Mouse (Mus musculus) layer of hippocampus, adult 2 months (tissue): ENCODE measurements at regions not wholly inside any gene's neighbourhood (a gene's known extent, or its start where the extent isn't known, plus 50 kb on each side); places are given as distances from the start of the nearest gene placed in this dataset.

Source experiments
- DNase-seq, 2 experiments: peaks; one replicate each; pipeline ENCODE4 v3.0.0; 2022; ENCODE audit warnings: low spot score in 2 of 2
- H3K27ac ChIP-seq: fragments of 200-600 bp; 2 replicates; pipeline ENCODE4 v1.8.1; 2022
- H3K4me3 ChIP-seq: fragments of 200-600 bp; 2 replicates; pipeline ENCODE4 v1.8.1; 2022; ENCODE audit warnings: mild to moderate bottlenecking
- CTCF ChIP-seq: fragments of 200-600 bp; conservative IDR thresholded peaks from 2 replicates; pipeline ENCODE4 v1.8.1; 2022; ENCODE audit warnings: antibody characterized with exemption, mild to moderate bottlenecking, moderate library complexity

GRCm38 (mm10) chr11:40624126-40624778 lies 70.8 kb downstream of the Mat2b start:
- no peak for DNase-seq

GRCm38 (mm10) chr11:40620036-40620435 lies 75.0 kb downstream of the Mat2b start:
- TF ChIP-seq CTCF = no peak
- DNase-seq = no peak
- Histone ChIP-seq H3K4me3 (no peak overlapping the region), H3K27ac (no peak overlapping the region)

More at GRCm38 (mm10) chr11:40624126-40624778, 70.8 kb downstream of the Mat2b start:
- no peak for TF ChIP-seq CTCF
- H3K27ac ChIP-seq = no peak overlapping the region
- no peak overlapping the region for H3K4me3 ChIP-seq

- TF ChIP-seq CTCF = no peak
- no peak overlapping the region for H3K4me3 ChIP-seq
- DNase-seq = no peak
- H3K27ac ChIP-seq = no peak overlapping the region
Measured at GRCm38 (mm10) chr11:40603008-40603407, 92.0 kb downstream of the Mat2b start.

- H3K4me3 ChIP-seq = no peak overlapping the region
- H3K27ac ChIP-seq = peak overlapping the region; percentile 76
- peak; percentile 94 for TF ChIP-seq CTCF
- DNase-seq = peak; percentile 65 to 77
Measured at GRCm38 (mm10) chr11:40601572-40601909, 93.5 kb downstream of the Mat2b start.

GRCm38 (mm10) chr11:40600773-40601571 lies 94.0 kb downstream of the Mat2b start:
- DNase-seq = no peak
- Histone ChIP-seq H3K27ac (peak overlapping the region; percentile 76), H3K4me3 (no peak overlapping the region)
- TF ChIP-seq CTCF = no peak

GRCm38 (mm10) chr11:40599956-40600772 lies 94.8 kb downstream of the Mat2b start:
- TF ChIP-seq CTCF = no peak
- DNase-seq = no peak
- Histone ChIP-seq H3K27ac (peak overlapping the region; percentile 76; the same call in 1 of the 2 replicates), H3K4me3 (no peak overlapping the region)

GRCm38 (mm10) chr11:40596347-40596746 lies 98.7 kb downstream of the Mat2b start:
- TF ChIP-seq CTCF = peak; percentile 69
- 0 out of 2 replicates have a peak overlapping the region, but pooled peaks have one; percentile 47 for H3K27ac ChIP-seq
- no peak overlapping the region for H3K4me3 ChIP-seq
- no peak for DNase-seq

GRCm38 (mm10) chr11:40592056-40592455 lies 102.9 kb downstream of the Mat2b start:
- Histone ChIP-seq H3K4me3 (no peak overlapping the region), H3K27ac (peak overlapping the region; percentile 23; the same call in 1 of the 2 replicates)
- TF ChIP-seq CTCF = no peak
- no peak for DNase-seq

- no peak overlapping the region for H3K4me3 ChIP-seq
- no peak for TF ChIP-seq CTCF
- peak overlapping the region; percentile 81 for H3K27ac ChIP-seq
- DNase-seq = no peak
Measured at GRCm38 (mm10) chr11:40573758-40574139, 121.3 kb downstream of the Mat2b start.

- peak in 1 of 2 experiments; percentile 35 for DNase-seq
- Histone ChIP-seq H3K27ac (peak overlapping the region; percentile 81), H3K4me3 (no peak overlapping the region)
- no peak for TF ChIP-seq CTCF
Measured at GRCm38 (mm10) chr11:40572953-40573757, 121.8 kb downstream of the Mat2b start.

GRCm38 (mm10) chr11:40562866-40563265 lies 132.1 kb downstream of the Mat2b start:
- no peak for DNase-seq
- peak overlapping the region; percentile 41; the same call in 1 of the 2 replicates for H3K27ac ChIP-seq
- H3K4me3 ChIP-seq = no peak overlapping the region
- no peak for TF ChIP-seq CTCF

- no peak for TF ChIP-seq CTCF
- no peak overlapping the region for H3K4me3 ChIP-seq
- DNase-seq = no peak
- peak overlapping the region; percentile 36 for H3K27ac ChIP-seq
Measured at GRCm38 (mm10) chr11:40561983-40562382, 133.0 kb downstream of the Mat2b start.

- H3K27ac ChIP-seq = peak overlapping the region; percentile 54
- no peak for DNase-seq
- TF ChIP-seq CTCF = no peak
- no peak overlapping the region for H3K4me3 ChIP-seq
Measured at GRCm38 (mm10) chr11:40561400-40561799, 133.6 kb downstream of the Mat2b start.
